Mouse (Mus musculus) ES-E14 (cell line): Measurements from ENCODE around the gene Ttk.

ENCODE experiments used
- CHD2 ChIP-seq: IDR thresholded peaks from 2 replicates; pipeline ENCODE4 v1.6.1; 2014; ENCODE audit warnings: mild to moderate bottlenecking, low read depth, low read length, inconsistent platforms
- HCFC1 ChIP-seq: IDR thresholded peaks from 2 replicates; pipeline ENCODE4 v1.6.1; 2012; ENCODE audit warnings: low read length, inconsistent platforms, borderline replicate concordance; ENCODE audit not compliant: insufficient read depth
- MAFK ChIP-seq: IDR thresholded peaks from 2 replicates; pipeline ENCODE4 v1.6.1; 2014; ENCODE audit warnings: mild to moderate bottlenecking, low read depth, low read length, inconsistent platforms; ENCODE audit not compliant: insufficient read depth
- ZC3H11A ChIP-seq: IDR thresholded peaks from 2 replicates; pipeline ENCODE4 v1.6.1; 2012; ENCODE audit warnings: low read depth, mild to moderate bottlenecking, inconsistent platforms, low read length, borderline replicate concordance
- ZNF384 ChIP-seq: IDR thresholded peaks from 2 replicates; pipeline ENCODE4 v1.6.1; 2012; ENCODE audit warnings: low read depth, low read length, inconsistent platforms

DNA sequence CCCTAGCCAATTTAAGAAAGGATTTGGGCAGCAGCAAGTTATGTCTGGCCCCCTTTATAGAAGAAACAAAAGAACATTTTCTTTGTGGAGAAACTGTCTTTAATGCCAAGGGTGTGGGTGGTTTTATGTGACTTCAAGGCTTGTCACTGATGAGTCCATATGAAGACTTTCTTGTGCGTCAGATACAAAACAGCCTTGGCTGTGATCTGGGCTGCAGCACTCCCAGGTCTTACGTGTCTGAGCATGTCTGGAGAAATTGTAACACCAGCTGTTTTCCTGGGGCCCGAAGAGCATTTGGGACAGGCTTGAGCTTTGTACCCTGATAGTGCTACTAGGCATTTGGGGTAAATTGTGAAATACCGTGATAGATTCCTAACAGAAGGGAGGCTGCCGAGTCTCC is 11.6 kb upstream of the Ttk start:
- TF ChIP-seq CHD2 (no peak), HCFC1 (no peak), ZNF384 (no peak), ZC3H11A (no peak), MAFK (no peak)
